Mouse (Mus musculus): ENCODE results near the gene Fn3krp. TPM values are rescaled to one million over a fixed set of nuclear protein-coding genes. Genes with fewer than 3 reads are reported as not detected.

The Fn3krp gene
- polyA plus RNA-seq (2016; fragmentation: Nextera tagmentation; extraction: Ambion mirVana) = 3.0 and 3.6 TPM in 2 replicates

DNA sequence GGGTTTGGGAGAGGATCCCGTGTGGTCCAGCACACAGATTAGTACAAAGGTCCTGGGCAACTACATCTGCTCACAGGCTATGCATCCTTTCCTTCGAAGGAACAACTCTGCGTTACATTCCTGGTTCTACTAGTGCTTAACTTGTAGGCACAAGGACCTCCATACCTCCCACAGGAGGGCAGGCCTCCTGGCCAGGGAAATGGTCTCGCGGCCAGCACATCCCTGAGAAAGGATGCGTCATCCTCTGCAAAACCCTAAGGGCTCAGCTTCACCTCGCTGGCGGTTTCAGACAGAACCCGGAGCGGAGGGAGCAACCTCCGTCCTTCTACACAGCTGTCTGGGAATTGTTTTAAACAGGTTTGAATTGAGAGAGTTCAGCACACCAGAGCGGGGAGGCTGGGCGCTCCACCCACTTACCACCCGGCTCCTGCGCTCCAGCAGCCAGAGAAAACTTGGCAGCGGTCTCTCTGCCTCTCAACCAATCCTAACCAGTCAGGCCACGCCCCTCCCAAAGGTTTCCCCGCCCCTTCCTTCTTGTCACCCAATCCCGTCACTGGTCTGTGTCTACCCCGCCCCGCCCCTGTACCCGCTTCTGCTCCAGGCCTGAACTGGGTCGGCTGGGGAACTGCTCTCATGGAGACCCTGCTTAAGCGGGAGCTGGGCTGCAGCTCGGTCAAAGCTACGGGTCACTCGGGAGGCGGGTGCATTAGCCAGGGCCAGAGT lies at the start of gene Fn3krp:
Gene Fn3krp, plus strand, starts transcription at position 572 of the 723 bp plus-strand sequence.
- DNase-seq (ENCODE audit: low spot score) = peak; percentile 99
- Histone ChIP-seq H3K27ac (peak within 1 kb of the TSS; percentile 84), H3K36me3 (no peaks in the 10 kb centered on the region), H3K4me1 (0 out of 2 replicates have a peak, but pooled peaks cover 9% of the 10 kb centered on the region), H3K4me3 (peak within 1 kb of the TSS; percentile 81), H3K27me3 (ENCODE audit: insufficient read depth, poor library complexity, severe bottlenecking) (no peaks in the 10 kb centered on the region), H3K9me3 (no peaks in the 10 kb centered on the region)
- WGBS = 2% methylated on average over 28 of the region's 28 CpGs

DNA sequence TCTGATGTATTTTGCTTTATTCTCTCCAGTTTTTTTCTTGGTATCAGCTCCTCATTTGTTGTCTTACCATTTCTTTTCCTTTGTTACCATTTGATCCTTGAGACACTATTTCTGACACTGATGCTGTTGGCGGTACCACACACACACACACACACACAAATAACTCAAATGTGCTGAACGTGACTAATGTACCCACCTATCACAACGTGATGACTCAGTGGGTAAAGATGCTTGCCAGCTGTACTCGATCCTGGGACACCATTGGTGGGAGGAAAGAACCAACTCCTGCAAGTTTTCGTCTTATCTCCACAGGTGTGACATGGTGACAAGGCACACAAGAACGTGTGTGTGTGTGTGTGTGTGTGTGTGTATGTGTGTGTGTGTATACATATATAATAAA lies 47.9 kb upstream of the Fn3krp start:
- Histone ChIP-seq H3K27ac (no peak overlapping the region), H3K27me3 (ENCODE audit: insufficient read depth, poor library complexity, severe bottlenecking) (no peaks in the 10 kb centered on the region), H3K9me3 (no peaks in the 10 kb centered on the region), H3K4me3 (no peak overlapping the region), H3K4me1 (0 out of 2 replicates have a peak, but pooled peaks cover 4% of the 10 kb centered on the region), H3K36me3 (no peaks in the 10 kb centered on the region)
- DNase-seq (ENCODE audit: low spot score) = no peak
- WGBS = 62% methylated on average over 6 of the region's 6 CpGs

DNA sequence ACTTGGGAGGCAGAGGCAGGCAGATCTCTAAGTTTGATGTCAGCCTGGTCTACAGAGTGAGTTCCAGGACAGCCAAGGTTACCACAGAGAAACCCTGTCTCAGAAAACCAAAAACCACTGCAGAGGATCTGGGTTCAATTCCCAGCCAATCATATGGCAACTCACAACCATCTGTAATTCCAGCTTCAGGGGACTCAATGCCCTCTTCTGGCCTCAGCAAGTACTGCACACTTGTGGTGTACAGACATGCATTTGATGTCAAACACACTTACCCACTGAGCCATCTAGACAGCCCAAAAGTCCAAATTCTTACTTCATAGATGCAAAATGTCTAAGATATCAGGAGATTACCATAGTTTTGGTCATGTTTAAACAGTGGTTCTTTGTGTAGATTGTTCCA lies 42.6 kb upstream of the Fn3krp start:
- Histone ChIP-seq H3K27ac (no peak overlapping the region), H3K9me3 (no peaks in the 10 kb centered on the region), H3K36me3 (no peaks in the 10 kb centered on the region), H3K4me3 (no peak overlapping the region), H3K27me3 (ENCODE audit: insufficient read depth, poor library complexity, severe bottlenecking) (no peaks in the 10 kb centered on the region), H3K4me1 (0 out of 2 replicates have a peak, but pooled peaks cover 4% of the 10 kb centered on the region)
- DNase-seq (ENCODE audit: low spot score) = no peak

DNA sequence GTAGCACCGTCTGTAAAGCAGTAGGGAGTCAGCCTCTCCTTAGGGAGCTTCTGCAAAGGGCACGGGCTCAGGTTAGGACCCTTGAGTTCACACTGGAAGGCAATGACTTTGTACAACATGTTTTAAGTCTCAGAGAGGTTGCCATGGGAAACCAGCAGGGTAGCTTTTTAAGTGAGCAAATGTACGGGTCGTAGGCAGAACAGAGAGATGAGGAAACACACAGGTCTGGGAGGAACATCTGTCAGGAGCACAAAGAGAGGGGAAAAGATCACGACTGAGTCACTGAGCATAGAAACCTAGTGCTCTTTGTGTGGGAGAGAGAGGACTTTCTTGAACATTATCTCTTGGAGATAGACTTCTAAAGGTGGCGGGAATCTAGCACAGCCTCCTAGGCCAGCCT lies 40.9 kb upstream of the Fn3krp start:
- Histone ChIP-seq H3K4me3 (no peak overlapping the region), H3K36me3 (no peaks in the 10 kb centered on the region), H3K4me1 (0 out of 2 replicates have a peak, but pooled peaks cover 4% of the 10 kb centered on the region), H3K27ac (no peak overlapping the region), H3K27me3 (ENCODE audit: insufficient read depth, poor library complexity, severe bottlenecking) (no peaks in the 10 kb centered on the region), H3K9me3 (no peaks in the 10 kb centered on the region)
- 66% methylated on average over 6 of the region's 6 CpGs for WGBS
- no peak for DNase-seq (ENCODE audit: low spot score)

DNA sequence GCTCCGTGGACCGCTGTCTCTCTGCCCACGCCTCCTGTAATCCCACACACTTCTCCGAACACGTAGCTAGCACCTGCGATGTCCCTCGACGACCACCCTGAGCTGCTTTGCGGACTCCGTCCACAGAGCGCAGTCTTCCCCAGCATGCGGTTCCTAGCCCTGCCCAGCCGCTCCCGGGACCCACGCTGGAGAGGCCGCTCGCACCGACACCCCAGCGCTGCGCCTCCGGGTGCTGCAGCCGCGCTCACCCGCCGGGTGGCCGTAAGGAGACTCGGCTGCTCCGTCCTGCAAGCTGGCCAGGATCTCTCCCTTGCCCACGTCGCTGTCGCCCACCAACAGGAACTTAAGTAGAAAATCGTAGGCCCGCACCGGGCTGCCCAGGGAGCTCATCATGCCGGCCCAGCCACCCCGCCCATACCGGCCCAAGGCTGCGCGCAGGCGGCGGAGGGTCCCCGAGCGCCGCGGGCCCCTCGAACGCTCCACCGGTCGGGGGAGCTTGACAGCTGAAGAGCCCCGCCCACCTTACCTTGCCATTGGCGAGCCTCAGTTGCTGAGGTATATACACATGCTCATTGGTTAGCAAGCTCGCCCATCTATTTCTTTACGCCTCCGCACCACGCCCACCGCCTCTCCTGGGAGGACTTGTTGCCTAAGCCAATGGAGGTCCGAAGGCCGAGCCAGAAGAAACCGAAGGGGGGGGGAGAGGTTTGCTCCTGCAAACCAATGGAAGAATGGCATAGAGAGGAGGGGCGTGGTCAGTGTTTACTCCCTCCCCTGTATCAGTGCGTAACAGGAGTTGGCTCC lies 33.2 kb upstream of the Fn3krp start, which contains the start of gene Rab40b:
Gene Rab40b, minus strand, starts transcription at position 502 of the 804 bp plus-strand sequence.
- Histone ChIP-seq H3K4me1 (peaks cover 12% of the 10 kb centered on the region), H3K9me3 (no peaks in the 10 kb centered on the region), H3K27ac (peak within 1 kb of the TSS; percentile 75), H3K27me3 (ENCODE audit: insufficient read depth, poor library complexity, severe bottlenecking) (peaks cover 12% of the 10 kb centered on the region; the same call in 1 of the 2 replicates), H3K4me3 (peak within 1 kb of the TSS; percentile 86), H3K36me3 (no peaks in the 10 kb centered on the region)
- WGBS = 1% methylated on average over 61 of the region's 61 CpGs
- peak; percentile 100 for DNase-seq (ENCODE audit: low spot score)

DNA sequence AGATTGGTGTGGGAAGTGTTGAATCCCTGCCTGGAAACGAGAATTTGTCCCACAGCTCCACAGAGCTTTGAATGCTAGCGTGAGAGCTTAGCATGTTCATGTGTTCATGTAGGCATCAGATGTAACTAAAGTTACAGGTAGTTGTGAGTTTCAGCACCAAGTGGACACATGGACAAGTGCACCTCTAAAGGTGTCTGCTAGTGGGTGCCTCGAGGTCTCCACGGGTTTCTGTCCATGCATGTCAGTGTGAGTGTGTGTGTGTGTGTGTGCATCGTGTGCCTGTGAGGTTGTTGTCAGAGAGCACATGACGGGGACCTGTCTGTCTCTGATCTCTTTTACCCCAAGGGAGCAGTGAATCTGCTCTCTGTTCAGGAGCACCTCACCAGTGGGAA lies 32.7 kb upstream of the Fn3krp start:
- H3K36me3 ChIP-seq = no peaks in the 10 kb centered on the region
- 14% methylated on average over 6 of the region's 6 CpGs for WGBS
- peak overlapping the region; percentile 86 for H3K4me3 ChIP-seq
- DNase-seq (ENCODE audit: low spot score) = no peak
- peaks cover 12% of the 10 kb centered on the region; the same call in 1 of the 2 replicates for H3K27me3 ChIP-seq (ENCODE audit: insufficient read depth, poor library complexity, severe bottlenecking)
- peaks cover 12% of the 10 kb centered on the region for H3K4me1 ChIP-seq
- H3K27ac ChIP-seq = peak overlapping the region; percentile 62; the same call in 1 of the 2 replicates
- H3K9me3 ChIP-seq = no peaks in the 10 kb centered on the region

DNA sequence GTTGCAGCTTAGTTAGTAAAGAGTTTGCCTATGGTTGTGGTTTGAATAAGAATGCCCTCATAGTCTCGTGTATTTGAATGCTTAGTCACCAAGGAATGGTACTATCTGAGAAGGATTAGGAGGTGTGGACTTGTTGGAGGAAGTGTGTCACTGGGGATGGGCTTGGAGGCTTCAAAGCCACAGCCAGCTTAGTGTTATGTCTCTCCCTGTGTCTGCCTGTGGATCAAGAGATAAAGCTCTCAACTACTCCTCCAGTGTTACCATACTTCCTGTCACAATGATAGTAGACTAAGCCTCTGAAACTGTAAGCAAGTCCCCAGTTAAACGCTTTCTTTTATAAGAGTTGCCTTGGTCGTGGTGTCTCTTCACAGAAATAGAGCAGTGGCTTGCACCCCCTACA lies 30.4 kb upstream of the Fn3krp start:
- peaks cover 12% of the 10 kb centered on the region for H3K4me1 ChIP-seq
- H3K9me3 ChIP-seq = no peaks in the 10 kb centered on the region
- WGBS = 52% methylated on average over 3 of the region's 3 CpGs
- no peak overlapping the region for H3K4me3 ChIP-seq
- no peak for DNase-seq (ENCODE audit: low spot score)
- H3K27me3 ChIP-seq (ENCODE audit: insufficient read depth, poor library complexity, severe bottlenecking) = peaks cover 12% of the 10 kb centered on the region; the same call in 1 of the 2 replicates
- no peak overlapping the region for H3K27ac ChIP-seq
- H3K36me3 ChIP-seq = no peaks in the 10 kb centered on the region

DNA sequence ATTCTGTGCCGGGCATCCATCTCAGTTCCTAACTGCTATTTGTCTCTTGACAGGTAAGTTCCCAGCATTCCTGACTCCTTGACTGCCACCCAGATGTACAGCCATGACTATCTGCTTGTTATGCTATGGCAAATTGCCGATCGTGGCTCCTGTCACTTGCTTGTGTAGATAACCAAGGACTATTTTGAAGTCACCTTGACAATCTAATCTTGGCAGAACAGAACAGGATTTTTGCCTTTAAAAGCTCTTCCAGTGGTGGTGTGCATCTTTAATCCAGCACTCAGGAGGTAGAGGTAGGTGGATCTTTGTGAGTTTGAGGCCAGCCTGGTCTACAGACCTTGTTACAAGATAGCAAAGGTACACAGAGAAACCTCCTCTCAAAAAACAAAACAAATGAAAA lies 28.8 kb upstream of the Fn3krp start:
- Histone ChIP-seq H3K36me3 (no peaks in the 10 kb centered on the region), H3K4me1 (peaks cover 7% of the 10 kb centered on the region), H3K27ac (no peak overlapping the region), H3K27me3 (ENCODE audit: insufficient read depth, poor library complexity, severe bottlenecking) (no peaks in the 10 kb centered on the region), H3K4me3 (no peak overlapping the region), H3K9me3 (no peaks in the 10 kb centered on the region)
- no peak for DNase-seq (ENCODE audit: low spot score)
- WGBS = 66% methylated on average over 3 of the region's 3 CpGs

DNA sequence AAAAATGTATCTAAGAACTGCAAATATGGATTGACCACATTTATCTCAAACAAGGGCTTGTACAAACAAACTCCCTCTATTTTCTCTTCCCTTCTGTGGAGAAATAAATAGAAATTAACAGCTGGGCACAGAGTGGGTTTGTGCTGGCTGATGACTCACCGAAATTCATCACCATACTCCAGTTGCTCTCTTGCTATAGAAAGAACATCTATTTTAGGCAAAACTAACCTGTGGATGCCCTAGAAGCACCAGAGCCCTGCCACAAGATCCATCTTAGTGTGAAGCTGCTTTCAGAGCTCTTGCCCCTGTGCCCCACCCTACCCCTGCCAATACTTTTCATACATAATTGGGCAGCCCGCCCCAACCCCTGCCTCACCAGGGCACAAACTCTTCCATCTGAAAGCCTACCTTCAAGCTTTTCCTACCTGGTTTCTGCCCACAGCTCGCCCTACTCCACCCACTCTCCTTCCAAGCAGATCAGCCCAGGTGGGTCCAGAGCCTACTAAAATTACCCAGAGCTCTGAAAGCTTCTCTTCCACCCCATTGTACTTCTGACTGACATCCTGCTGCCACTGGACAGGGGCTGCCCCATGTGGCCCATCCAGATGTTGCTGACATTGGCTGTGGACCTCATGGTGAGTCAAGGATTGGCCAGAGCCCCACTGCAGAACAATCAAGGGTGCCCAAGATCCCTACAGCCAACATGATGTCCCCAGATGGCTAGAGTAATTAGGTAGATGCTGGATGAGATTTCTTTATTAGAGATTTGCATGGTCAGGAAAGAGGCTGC lies 13.6 kb upstream of the Fn3krp start:
- Histone ChIP-seq H3K27ac (no peak overlapping the region), H3K36me3 (no peaks in the 10 kb centered on the region), H3K4me3 (no peak overlapping the region), H3K27me3 (ENCODE audit: insufficient read depth, poor library complexity, severe bottlenecking) (no peaks in the 10 kb centered on the region), H3K9me3 (no peaks in the 10 kb centered on the region), H3K4me1 (no peaks in the 10 kb centered on the region)
- 71% methylated on average over 3 of the region's 3 CpGs for WGBS
- DNase-seq (ENCODE audit: low spot score) = no peak

DNA sequence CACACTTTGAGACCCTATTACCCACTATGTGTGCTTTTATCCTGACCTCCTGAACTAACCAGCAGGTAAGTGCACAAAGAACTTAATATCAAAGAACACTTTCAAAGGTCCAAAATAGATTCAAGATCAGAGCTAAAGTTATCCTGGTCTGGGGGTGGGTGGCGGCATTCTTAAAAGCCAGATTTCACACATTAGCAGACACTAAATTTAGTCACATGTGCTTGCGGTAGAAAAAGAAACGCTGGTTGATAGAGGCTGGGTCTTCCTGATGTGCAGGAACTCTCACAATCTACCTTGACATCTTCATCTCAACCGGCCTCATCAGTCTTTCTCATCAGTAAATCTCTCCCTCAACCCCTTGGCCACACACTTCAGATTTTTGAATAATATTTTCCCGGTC lies 6.4 kb upstream of the Fn3krp start:
- DNase-seq (ENCODE audit: low spot score) = no peak
- WGBS = 71% methylated on average over 5 of the region's 5 CpGs
- H3K4me3 ChIP-seq = no peak overlapping the region
- no peaks in the 10 kb centered on the region for H3K27me3 ChIP-seq (ENCODE audit: insufficient read depth, poor library complexity, severe bottlenecking)
- no peaks in the 10 kb centered on the region for H3K9me3 ChIP-seq
- no peaks in the 10 kb centered on the region for H3K36me3 ChIP-seq
- no peaks in the 10 kb centered on the region for H3K4me1 ChIP-seq
- H3K27ac ChIP-seq = no peak overlapping the region

DNA sequence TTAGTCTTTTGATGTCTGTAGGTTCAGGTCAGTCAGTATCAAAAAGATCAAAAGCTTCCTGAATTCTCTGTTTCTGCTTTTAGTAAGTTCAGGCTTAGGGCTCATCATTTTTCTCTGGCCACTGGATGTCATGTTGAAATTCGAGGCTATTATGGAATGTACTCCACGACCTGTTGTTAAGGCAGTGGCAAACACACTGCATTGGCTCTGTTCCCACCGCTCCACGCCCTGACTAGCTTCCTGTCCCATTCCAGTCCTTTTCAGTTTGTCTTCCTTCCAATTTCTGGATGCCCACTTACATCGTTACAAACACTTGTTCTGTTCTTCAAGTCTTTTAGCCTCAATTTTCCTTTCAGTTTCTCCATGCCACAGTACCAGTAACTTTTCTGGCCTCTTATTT lies 5.8 kb upstream of the Fn3krp start:
- H3K4me1 ChIP-seq = no peaks in the 10 kb centered on the region
- no peak overlapping the region for H3K27ac ChIP-seq
- 74% methylated on average over 5 of the region's 5 CpGs for WGBS
- H3K9me3 ChIP-seq = no peaks in the 10 kb centered on the region
- DNase-seq (ENCODE audit: low spot score) = no peak
- H3K36me3 ChIP-seq = no peaks in the 10 kb centered on the region
- H3K4me3 ChIP-seq = no peak overlapping the region
- H3K27me3 ChIP-seq (ENCODE audit: insufficient read depth, poor library complexity, severe bottlenecking) = no peaks in the 10 kb centered on the region

DNA sequence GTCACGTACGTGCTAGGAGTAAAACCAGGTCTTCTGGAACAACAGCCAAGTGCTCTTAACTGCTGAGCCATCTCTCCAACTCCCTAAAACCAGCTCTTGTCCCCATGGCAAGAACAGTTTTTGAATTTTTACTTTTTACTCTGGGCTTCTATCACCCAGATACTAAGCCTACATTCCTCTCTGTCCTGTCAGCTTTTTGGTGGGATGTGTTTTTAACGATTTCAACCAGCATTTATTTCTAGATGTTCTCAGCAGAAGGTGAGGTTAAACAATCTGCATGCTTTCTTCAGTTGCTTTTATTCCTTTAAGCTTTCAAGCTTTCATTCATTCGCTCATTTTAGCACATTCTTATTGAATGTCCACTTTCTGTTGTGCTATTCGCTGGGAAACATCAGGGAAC lies 3.2 kb upstream of the Fn3krp start:
- no peak overlapping the region for H3K4me3 ChIP-seq
- no peaks in the 10 kb centered on the region for H3K36me3 ChIP-seq
- 79% methylated on average over 5 of the region's 5 CpGs for WGBS
- 0 out of 2 replicates have a peak, but pooled peaks cover 9% of the 10 kb centered on the region for H3K4me1 ChIP-seq
- no peaks in the 10 kb centered on the region for H3K27me3 ChIP-seq (ENCODE audit: insufficient read depth, poor library complexity, severe bottlenecking)
- no peak for DNase-seq (ENCODE audit: low spot score)
- no peak overlapping the region for H3K27ac ChIP-seq
- H3K9me3 ChIP-seq = no peaks in the 10 kb centered on the region
